ENCODE assay signal across 8 mouse cellular contexts in genomic region chr2:35662738-35663550, GRCm38 (mm10).
DNase-seq lines count a peak whose midpoint lies in the region; ATAC-seq and TF ChIP-seq lines count a peak whose summit lies in the region.

No protein-coding gene starts in this region.

- peaks cover 16% of the 10 kb centered on the region; the same call in 1 of the 2 replicates for H3K36me3 ChIP-seq in heart, embryonic 10.5 days
- H3K36me3 ChIP-seq in ES-Bruce4 (ENCODE audit: control insufficient read depth, insufficient read depth, low read length, poor library complexity, severe bottlenecking) = no peaks in the 10 kb centered on the region
- H3K36me3 ChIP-seq in forebrain, embryonic 14.5 days (ENCODE audit: control insufficient read depth, insufficient read depth, low read length) = no peaks in the 10 kb centered on the region
- H3K36me3 ChIP-seq in liver, postnatal 0 days (replicated peaks; ENCODE audit: insufficient read depth, low read length) = no peaks in the 10 kb centered on the region
- no peaks in the 10 kb centered on the region for H3K36me3 ChIP-seq in stomach, embryonic 16.5 days (ENCODE audit: control insufficient read depth, insufficient read depth, low read length)

- TF ChIP-seq CTCF in ES-Bruce4 (IDR thresholded peaks at IDR 0.05; ENCODE audit: low read depth, low read length) = no peak
- no peak for TF ChIP-seq CTCF in liver, postnatal 0 days (IDR thresholded peaks at IDR 0.05; ENCODE audit: low read depth)

- ATAC-seq in forebrain, embryonic 14.5 days = peak; percentile 9; the same call in 1 of the 2 replicates
- no peak for ATAC-seq in liver, postnatal 0 days
- ATAC-seq in stomach, embryonic 16.5 days (ENCODE audit: insufficient read depth, low FRiP score) = no peak

- peak overlapping the region; percentile 26 for H3K27ac ChIP-seq in heart, embryonic 10.5 days
- H3K27ac ChIP-seq in ES-Bruce4 (ENCODE audit: insufficient read depth, low read length) = no peak overlapping the region
- H3K27ac ChIP-seq in forebrain, embryonic 14.5 days (ENCODE audit: low read depth, low read length) = peak overlapping the region; percentile 58; the same call in 1 of the 2 replicates
- H3K27ac ChIP-seq in liver, postnatal 0 days (ENCODE audit: low read depth) = no peak overlapping the region
- peak overlapping the region; percentile 86 for H3K27ac ChIP-seq in stomach, embryonic 16.5 days (ENCODE audit: low read length)

- H3K27me3 ChIP-seq in heart, embryonic 10.5 days (ENCODE audit: insufficient read depth, poor library complexity, severe bottlenecking) = no peaks in the 10 kb centered on the region
- H3K27me3 ChIP-seq in ES-Bruce4 (ENCODE audit: control insufficient read depth, insufficient read depth, low read length, poor library complexity, severe bottlenecking) = no peaks in the 10 kb centered on the region
- no peaks in the 10 kb centered on the region for H3K27me3 ChIP-seq in forebrain, embryonic 14.5 days (replicated peaks; ENCODE audit: control insufficient read depth, insufficient read depth, low read length)
- peaks cover 12% of the 10 kb centered on the region; the same call in 1 of the 2 replicates for H3K27me3 ChIP-seq in liver, postnatal 0 days (ENCODE audit: insufficient read depth, low read length)
- H3K27me3 ChIP-seq in stomach, embryonic 16.5 days (ENCODE audit: control insufficient read depth, insufficient read depth, low read length) = no peaks in the 10 kb centered on the region

- H3K4me2 ChIP-seq in forebrain, embryonic 14.5 days (ENCODE audit: low read length) = peak overlapping the region; percentile 93
- H3K4me2 ChIP-seq in liver, postnatal 0 days (ENCODE audit: low read depth, low read length) = peak overlapping the region; percentile 29
- peak overlapping the region; percentile 89 for H3K4me2 ChIP-seq in stomach, embryonic 16.5 days (ENCODE audit: low read depth, low read length)

- no peak for TF ChIP-seq EP300 in ES-Bruce4 (IDR thresholded peaks at IDR 0.05; ENCODE audit: insufficient read depth, low read depth, low read length)
- TF ChIP-seq EP300 in liver, postnatal 0 days (IDR thresholded peaks at IDR 0.05; ENCODE audit: low read depth) = no peak

- no peaks in the 10 kb centered on the region for H3K9me3 ChIP-seq in heart, embryonic 10.5 days
- no peaks in the 10 kb centered on the region for H3K9me3 ChIP-seq in ES-Bruce4 (replicated peaks; ENCODE audit: control insufficient read depth, insufficient read depth, low read length, poor library complexity, severe bottlenecking)
- H3K9me3 ChIP-seq in forebrain, embryonic 14.5 days (replicated peaks; ENCODE audit: control insufficient read depth, low read length) = no peaks in the 10 kb centered on the region
- no peaks in the 10 kb centered on the region for H3K9me3 ChIP-seq in liver, postnatal 0 days (ENCODE audit: low read length)
- no peaks in the 10 kb centered on the region for H3K9me3 ChIP-seq in stomach, embryonic 16.5 days (replicated peaks; ENCODE audit: control insufficient read depth, low read length)

- H3K4me3 ChIP-seq in heart, embryonic 10.5 days = peak overlapping the region; percentile 85
- peak overlapping the region; percentile 86 for H3K4me3 ChIP-seq in ES-Bruce4 (ENCODE audit: low read depth, low read length)
- H3K4me3 ChIP-seq in forebrain, embryonic 14.5 days (ENCODE audit: low read depth, low read length) = peak overlapping the region; percentile 90
- H3K4me3 ChIP-seq in liver, postnatal 0 days (ENCODE audit: low read depth, low read length) = no peak overlapping the region
- peak overlapping the region; percentile 81 for H3K4me3 ChIP-seq in stomach, embryonic 16.5 days (replicated peaks; ENCODE audit: low read length)

- no peak for DNase-seq in heart, embryonic 10.5 days (ENCODE audit: low spot score)
- no peak for DNase-seq in heart, adult 9 months (ENCODE audit: low spot score in 2 of 2)
- DNase-seq in forebrain, embryonic 14.5 days (ENCODE audit: low spot score) = no peak
- DNase-seq in liver, postnatal 0 days = no peak
- no peak for DNase-seq in adrenal gland, postnatal 14 days
- no peak for DNase-seq in T-cell, adult 2 months (ENCODE audit: low spot score)

- no peak for TF ChIP-seq POLR2A in ES-Bruce4 (IDR thresholded peaks at IDR 0.05; ENCODE audit: insufficient read depth, low read length)

- peaks cover 66% of the 10 kb centered on the region for H3K4me1 ChIP-seq in heart, embryonic 10.5 days
- H3K4me1 ChIP-seq in ES-Bruce4 (ENCODE audit: control insufficient read depth, insufficient read depth, low read length) = no peaks in the 10 kb centered on the region
- H3K4me1 ChIP-seq in forebrain, embryonic 14.5 days (ENCODE audit: control insufficient read depth, insufficient read depth, low read length) = peaks cover 35% of the 10 kb centered on the region
- peaks cover 28% of the 10 kb centered on the region for H3K4me1 ChIP-seq in liver, postnatal 0 days (ENCODE audit: insufficient read depth)
- peaks cover 29% of the 10 kb centered on the region for H3K4me1 ChIP-seq in stomach, embryonic 16.5 days (ENCODE audit: control insufficient read depth, insufficient read depth, low read length)

- 29% methylated on average over 26 of the region's 26 CpGs for WGBS in heart, embryonic 10.5 days
- WGBS in forebrain, embryonic 14.5 days = 8% methylated on average over 26 of the region's 26 CpGs
- 41% methylated on average over 26 of the region's 26 CpGs for WGBS in liver, postnatal 0 days (ENCODE audit: insufficient replicate concordance)
- WGBS in stomach, embryonic 16.5 days = 19% methylated on average over 26 of the region's 26 CpGs

- H3K9ac ChIP-seq in ES-Bruce4 (ENCODE audit: low read depth, poor library complexity, severe bottlenecking) = 0 out of 2 replicates have a peak overlapping the region, but pooled peaks have one; percentile 1
- peak overlapping the region; percentile 96 for H3K9ac ChIP-seq in forebrain, embryonic 14.5 days (ENCODE audit: low read length)
- H3K9ac ChIP-seq in liver, postnatal 0 days (replicated peaks) = no peak overlapping the region
- peak overlapping the region; percentile 91 for H3K9ac ChIP-seq in stomach, embryonic 16.5 days (ENCODE audit: low read length)

Comparison
In these comparisons a context has a peak if more than half of its experiments do, and no peak if none do; other contexts are left out.
1. H3K27ac ChIP-seq: peak in heart, embryonic 10.5 days (single experiment), forebrain, embryonic 14.5 days (single experiment) and stomach, embryonic 16.5 days (single experiment); none in ES-Bruce4 (single experiment) and liver, postnatal 0 days (single experiment).
2. H3K4me2 ChIP-seq: peak in every context shown above with its lines; median percentile 93 in forebrain, embryonic 14.5 days; 89 in stomach, embryonic 16.5 days; 29 in liver, postnatal 0 days.